Mouse (Mus musculus): ENCODE data around the gene Map1lc3b. TPM values are rescaled to one million over a fixed set of nuclear protein-coding genes. Genes with fewer than 3 reads are reported as not detected.
A peak's percentile ranks its signal among the peaks of the same experiment; 100 is the strongest.

The Map1lc3b gene
- polyA plus RNA-seq, 1 experiment from 2014 or later, result 205 TPM

GRCm38 (mm10) chr8:121568321-121568720 lies 21.8 kb upstream of the Map1lc3b start:
- 56% methylated on average over 6 of the region's 6 CpGs for WGBS
- ATAC-seq (ENCODE audit: low FRiP score, low TSS enrichment), result no peak
- no peak overlapping the region for H3K27ac ChIP-seq (ENCODE audit: low read depth, low read length)
- peaks cover 3% of the 10 kb centered on the region; the same call in 1 of the 2 replicates for H3K36me3 ChIP-seq (ENCODE audit: control insufficient read depth, insufficient read depth, low read length)
- no peak overlapping the region for H3K9ac ChIP-seq (ENCODE audit: low read depth, low read length)
- H3K9me3 ChIP-seq (ENCODE audit: control insufficient read depth, low read length), result no peaks in the 10 kb centered on the region
- no peak overlapping the region for H3K4me3 ChIP-seq (ENCODE audit: low read length)
- peaks cover 4% of the 10 kb centered on the region; the same call in 1 of the 2 replicates for H3K4me1 ChIP-seq (ENCODE audit: control insufficient read depth, insufficient read depth, low read length)
- no peak overlapping the region for H3K4me2 ChIP-seq (replicated peaks; ENCODE audit: low read depth, low read length)
- no peaks in the 10 kb centered on the region for H3K27me3 ChIP-seq (ENCODE audit: control insufficient read depth, insufficient read depth, low read length)

GRCm38 (mm10) chr8:121570335-121570734 lies 19.8 kb upstream of the Map1lc3b start:
- peaks cover 9% of the 10 kb centered on the region; the same call in 1 of the 2 replicates for H3K4me1 ChIP-seq (ENCODE audit: control insufficient read depth, insufficient read depth, low read length)
- H3K36me3 ChIP-seq (ENCODE audit: control insufficient read depth, insufficient read depth, low read length), result peaks cover under 1% of the 10 kb centered on the region; the same call in 1 of the 2 replicates
- no peak overlapping the region for H3K4me2 ChIP-seq (replicated peaks; ENCODE audit: low read depth, low read length)
- WGBS, result 80% methylated on average over 21 of the region's 21 CpGs
- no peaks in the 10 kb centered on the region for H3K27me3 ChIP-seq (ENCODE audit: control insufficient read depth, insufficient read depth, low read length)
- no peak overlapping the region for H3K9ac ChIP-seq (ENCODE audit: low read depth, low read length)
- no peak overlapping the region for H3K4me3 ChIP-seq (ENCODE audit: low read length)
- H3K9me3 ChIP-seq (ENCODE audit: control insufficient read depth, low read length), result no peaks in the 10 kb centered on the region
- no peak for ATAC-seq (ENCODE audit: low FRiP score, low TSS enrichment)
- H3K27ac ChIP-seq (ENCODE audit: low read depth, low read length), result no peak overlapping the region

DNA sequence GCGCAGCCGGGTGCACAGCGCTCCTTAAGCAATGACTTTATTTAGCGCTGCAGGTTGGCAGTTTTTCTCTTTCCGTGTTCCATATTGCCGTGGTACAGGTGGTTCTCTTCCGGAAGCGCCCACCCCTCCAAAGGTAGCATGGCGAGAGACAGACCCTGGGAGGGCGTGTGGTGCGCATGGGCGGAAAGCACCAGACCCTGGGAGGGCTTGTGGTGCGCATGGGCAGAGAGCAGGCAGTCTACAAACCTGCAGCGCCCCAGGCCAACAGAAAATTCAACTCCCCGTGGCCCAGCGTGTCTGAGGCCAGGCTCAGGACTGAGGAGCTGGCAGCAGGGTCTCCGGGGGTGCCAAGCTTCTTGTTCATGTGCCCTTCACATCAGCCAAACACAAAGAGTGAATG lies 19.4 kb upstream of the Map1lc3b start:
- no peak for ATAC-seq (ENCODE audit: low FRiP score, low TSS enrichment)
- no peaks in the 10 kb centered on the region for H3K27me3 ChIP-seq (ENCODE audit: control insufficient read depth, insufficient read depth, low read length)
- H3K36me3 ChIP-seq (ENCODE audit: control insufficient read depth, insufficient read depth, low read length), result no peaks in the 10 kb centered on the region; the same call in 1 of the 2 replicates
- H3K4me3 ChIP-seq (ENCODE audit: low read length), result no peak overlapping the region
- no peak overlapping the region for H3K27ac ChIP-seq (ENCODE audit: low read depth, low read length)
- H3K4me1 ChIP-seq (ENCODE audit: control insufficient read depth, insufficient read depth, low read length), result peaks cover 9% of the 10 kb centered on the region; the same call in 1 of the 2 replicates
- WGBS, result 82% methylated on average over 17 of the region's 17 CpGs
- no peaks in the 10 kb centered on the region for H3K9me3 ChIP-seq (ENCODE audit: control insufficient read depth, low read length)
- H3K9ac ChIP-seq (ENCODE audit: low read depth, low read length), result no peak overlapping the region
- H3K4me2 ChIP-seq (replicated peaks; ENCODE audit: low read depth, low read length), result no peak overlapping the region

GRCm38 (mm10) chr8:121572121-121572520 lies 18.0 kb upstream of the Map1lc3b start:
- H3K27me3 ChIP-seq (ENCODE audit: control insufficient read depth, insufficient read depth, low read length), result no peaks in the 10 kb centered on the region
- H3K4me2 ChIP-seq (replicated peaks; ENCODE audit: low read depth, low read length), result no peak overlapping the region
- H3K9me3 ChIP-seq (ENCODE audit: control insufficient read depth, low read length), result no peaks in the 10 kb centered on the region
- H3K4me3 ChIP-seq (ENCODE audit: low read length), result no peak overlapping the region
- no peak overlapping the region for H3K9ac ChIP-seq (ENCODE audit: low read depth, low read length)
- 75% methylated on average over 7 of the region's 7 CpGs for WGBS
- no peaks in the 10 kb centered on the region; the same call in 1 of the 2 replicates for H3K36me3 ChIP-seq (ENCODE audit: control insufficient read depth, insufficient read depth, low read length)
- no peak overlapping the region for H3K27ac ChIP-seq (ENCODE audit: low read depth, low read length)
- peaks cover 15% of the 10 kb centered on the region for H3K4me1 ChIP-seq (ENCODE audit: control insufficient read depth, insufficient read depth, low read length)
- ATAC-seq (ENCODE audit: low FRiP score, low TSS enrichment), result no peak

DNA sequence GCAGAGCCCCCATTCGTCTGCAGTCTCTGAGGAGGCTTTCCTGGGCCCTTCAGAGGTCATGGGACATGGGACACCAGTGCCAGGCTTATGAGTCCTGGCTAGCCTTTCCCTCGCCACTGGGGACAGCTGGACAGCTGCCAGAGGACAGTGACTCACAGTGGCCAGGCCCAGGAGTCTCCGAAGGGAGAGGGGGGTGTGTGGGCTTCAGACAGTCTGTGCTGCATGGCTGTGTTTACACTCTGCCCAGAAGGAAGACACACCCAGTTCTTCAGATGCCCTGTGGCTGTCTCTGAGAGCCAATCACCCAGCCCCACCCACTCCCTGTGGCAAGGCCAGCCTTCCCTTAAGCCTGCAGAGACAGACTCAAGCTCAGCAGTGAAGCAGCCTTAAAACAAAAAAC lies 16.9 kb upstream of the Map1lc3b start:
- WGBS, result 33% methylated on average over 3 of the region's 3 CpGs
- no peak overlapping the region for H3K9ac ChIP-seq (ENCODE audit: low read depth, low read length)
- H3K4me3 ChIP-seq (ENCODE audit: low read length), result no peak overlapping the region
- ATAC-seq (ENCODE audit: low FRiP score, low TSS enrichment), result no peak
- H3K36me3 ChIP-seq (ENCODE audit: control insufficient read depth, insufficient read depth, low read length), result no peaks in the 10 kb centered on the region; the same call in 1 of the 2 replicates
- no peak overlapping the region for H3K27ac ChIP-seq (ENCODE audit: low read depth, low read length)
- H3K4me2 ChIP-seq (replicated peaks; ENCODE audit: low read depth, low read length), result no peak overlapping the region
- no peaks in the 10 kb centered on the region for H3K27me3 ChIP-seq (ENCODE audit: control insufficient read depth, insufficient read depth, low read length)
- H3K4me1 ChIP-seq (ENCODE audit: control insufficient read depth, insufficient read depth, low read length), result peaks cover 22% of the 10 kb centered on the region
- no peaks in the 10 kb centered on the region for H3K9me3 ChIP-seq (ENCODE audit: control insufficient read depth, low read length)

- 68% methylated on average over 3 of the region's 3 CpGs for WGBS
- no peak for ATAC-seq (ENCODE audit: low FRiP score, low TSS enrichment)
- H3K9ac ChIP-seq (ENCODE audit: low read depth, low read length), result 0 out of 2 replicates have a peak overlapping the region, but pooled peaks have one; percentile 7
- no peaks in the 10 kb centered on the region for H3K9me3 ChIP-seq (ENCODE audit: control insufficient read depth, low read length)
- no peaks in the 10 kb centered on the region for H3K27me3 ChIP-seq (ENCODE audit: control insufficient read depth, insufficient read depth, low read length)
- no peaks in the 10 kb centered on the region; the same call in 1 of the 2 replicates for H3K36me3 ChIP-seq (ENCODE audit: control insufficient read depth, insufficient read depth, low read length)
- no peak overlapping the region for H3K4me3 ChIP-seq (ENCODE audit: low read length)
- no peak overlapping the region for H3K4me2 ChIP-seq (replicated peaks; ENCODE audit: low read depth, low read length)
- H3K27ac ChIP-seq (ENCODE audit: low read depth, low read length), result no peak overlapping the region
- H3K4me1 ChIP-seq (ENCODE audit: control insufficient read depth, insufficient read depth, low read length), result peaks cover 22% of the 10 kb centered on the region
These were observed 14.5 kb upstream of the Map1lc3b start for GRCm38 (mm10) chr8:121575661-121576060.

DNA sequence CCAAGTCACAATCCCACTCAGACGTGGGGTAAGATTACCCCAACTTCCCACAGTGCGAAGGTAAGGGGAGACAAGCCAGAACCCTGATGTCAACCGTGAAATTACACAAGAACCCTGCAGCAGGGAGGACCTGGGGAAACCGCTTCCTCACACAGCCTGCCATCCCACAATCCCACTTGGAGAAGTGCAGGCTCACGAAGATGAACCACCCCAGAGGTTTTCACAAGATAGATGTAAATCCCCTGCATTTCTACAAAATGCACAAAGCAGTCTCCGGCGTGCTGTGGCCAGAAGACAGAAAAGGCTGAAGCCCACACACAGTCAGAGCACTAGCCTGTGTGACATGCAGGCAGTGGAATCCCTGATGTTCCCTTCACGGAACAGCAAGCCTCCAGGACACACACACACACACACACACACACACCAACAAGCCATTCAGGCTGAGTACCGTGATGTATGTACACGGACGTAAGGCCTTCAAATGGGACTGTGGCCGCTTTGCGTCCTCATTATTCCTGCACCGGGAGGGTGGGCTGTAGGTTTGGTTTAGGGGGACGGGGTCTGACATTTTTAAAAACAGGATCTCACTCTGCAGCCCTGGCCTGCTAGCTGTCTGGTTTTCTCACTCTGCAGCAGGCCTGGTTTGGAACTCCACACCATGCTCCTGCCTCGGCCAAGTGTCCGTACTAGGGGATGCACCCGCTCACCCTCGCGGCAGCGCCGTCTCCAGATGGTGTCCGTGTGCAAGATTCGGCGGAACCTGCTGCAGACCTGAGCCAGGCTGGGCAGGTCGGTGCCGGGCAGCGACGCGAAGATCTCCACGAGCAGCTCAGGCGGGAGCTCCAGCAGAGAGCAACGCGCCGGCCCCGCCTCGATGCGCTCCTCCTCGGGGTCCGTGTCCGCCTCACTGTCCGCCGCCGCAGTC lies 12.1 kb upstream of the Map1lc3b start:
- no peaks in the 10 kb centered on the region for H3K27me3 ChIP-seq (ENCODE audit: control insufficient read depth, insufficient read depth, low read length)
- H3K36me3 ChIP-seq (ENCODE audit: control insufficient read depth, insufficient read depth, low read length), result no peaks in the 10 kb centered on the region
- peak overlapping the region; percentile 82 for H3K4me3 ChIP-seq (ENCODE audit: low read length)
- H3K9ac ChIP-seq (ENCODE audit: low read depth, low read length), result peak overlapping the region; percentile 70
- H3K9me3 ChIP-seq (ENCODE audit: control insufficient read depth, low read length), result no peaks in the 10 kb centered on the region
- H3K27ac ChIP-seq (ENCODE audit: low read depth, low read length), result no peak overlapping the region
- H3K4me1 ChIP-seq (ENCODE audit: control insufficient read depth, insufficient read depth, low read length), result peaks cover 22% of the 10 kb centered on the region
- H3K4me2 ChIP-seq (replicated peaks; ENCODE audit: low read depth, low read length), result peak overlapping the region; percentile 87
- 2% methylated on average over 44 of the region's 44 CpGs for WGBS
- ATAC-seq (ENCODE audit: low FRiP score, low TSS enrichment), result peak; percentile 7

DNA sequence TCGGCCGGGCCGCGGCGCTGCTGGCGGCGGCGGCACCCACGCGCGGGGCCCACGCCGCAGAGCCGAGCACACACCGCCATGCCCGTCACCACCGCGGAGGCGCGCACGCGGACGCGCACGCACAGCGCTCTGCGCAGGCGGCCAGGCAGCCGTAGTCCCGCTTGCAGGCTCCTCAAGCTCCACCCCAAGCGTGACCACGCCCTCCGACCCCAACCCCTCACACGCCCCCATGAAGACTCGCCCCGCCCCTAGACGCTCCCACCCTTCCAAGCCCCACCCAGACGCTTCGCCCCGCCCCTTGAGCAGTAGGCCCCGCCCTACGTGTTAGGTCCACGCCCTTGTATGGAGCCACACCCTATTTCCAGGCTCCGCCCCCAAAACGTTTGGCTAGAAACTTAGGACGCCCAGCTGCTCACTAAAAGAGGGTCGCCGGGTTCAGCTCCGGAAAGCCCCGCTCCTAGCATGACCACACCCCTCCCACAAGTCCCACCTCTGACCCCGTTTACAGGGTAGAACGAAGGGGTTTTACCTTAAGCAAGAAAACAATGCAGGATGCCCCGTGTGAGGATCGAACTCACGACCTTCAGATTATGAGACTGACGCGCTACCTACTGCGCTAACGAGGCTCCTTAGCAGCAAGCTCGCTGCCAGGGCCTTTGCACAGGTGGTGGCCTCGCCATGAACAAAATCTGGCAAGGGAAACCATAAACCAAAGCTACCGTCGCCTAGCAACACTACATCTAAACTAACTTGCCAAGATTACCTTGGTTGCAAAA lies 11.3 kb upstream of the Map1lc3b start, which contains the start of gene Fbxo31:
Gene Fbxo31 (minus strand): TSS at position 131 of the 776 bp plus-strand sequence.
- H3K27me3 ChIP-seq (ENCODE audit: control insufficient read depth, insufficient read depth, low read length), result no peaks in the 10 kb centered on the region
- no peaks in the 10 kb centered on the region for H3K36me3 ChIP-seq (ENCODE audit: control insufficient read depth, insufficient read depth, low read length)
- 1% methylated on average over 60 of the region's 63 CpGs for WGBS
- peaks cover 17% of the 10 kb centered on the region for H3K4me1 ChIP-seq (ENCODE audit: control insufficient read depth, insufficient read depth, low read length)
- peak within 1 kb of the TSS; percentile 82 for H3K4me3 ChIP-seq (ENCODE audit: low read length)
- ATAC-seq (ENCODE audit: low FRiP score, low TSS enrichment), result peak; percentile 90
- H3K9me3 ChIP-seq (ENCODE audit: control insufficient read depth, low read length), result no peaks in the 10 kb centered on the region
- H3K9ac ChIP-seq (ENCODE audit: low read depth, low read length), result peak within 1 kb of the TSS; percentile 70
- no peak within 1 kb of the TSS for H3K27ac ChIP-seq (ENCODE audit: low read depth, low read length)
- peak within 1 kb of the TSS; percentile 87 for H3K4me2 ChIP-seq (replicated peaks; ENCODE audit: low read depth, low read length)

All from kidney, embryonic 14.5 days (tissue).